Mouse (Mus musculus): ENCODE data around the gene Cops2. TPM values are rescaled to one million over a fixed set of nuclear protein-coding genes. Genes with fewer than 3 reads are reported as not detected.

Gene Cops2
- polyA plus RNA-seq (2012; rRNA removed; ENCODE audit: low replicate concordance) = 0.35 and 0.57 TPM in 2 replicates

DNA sequence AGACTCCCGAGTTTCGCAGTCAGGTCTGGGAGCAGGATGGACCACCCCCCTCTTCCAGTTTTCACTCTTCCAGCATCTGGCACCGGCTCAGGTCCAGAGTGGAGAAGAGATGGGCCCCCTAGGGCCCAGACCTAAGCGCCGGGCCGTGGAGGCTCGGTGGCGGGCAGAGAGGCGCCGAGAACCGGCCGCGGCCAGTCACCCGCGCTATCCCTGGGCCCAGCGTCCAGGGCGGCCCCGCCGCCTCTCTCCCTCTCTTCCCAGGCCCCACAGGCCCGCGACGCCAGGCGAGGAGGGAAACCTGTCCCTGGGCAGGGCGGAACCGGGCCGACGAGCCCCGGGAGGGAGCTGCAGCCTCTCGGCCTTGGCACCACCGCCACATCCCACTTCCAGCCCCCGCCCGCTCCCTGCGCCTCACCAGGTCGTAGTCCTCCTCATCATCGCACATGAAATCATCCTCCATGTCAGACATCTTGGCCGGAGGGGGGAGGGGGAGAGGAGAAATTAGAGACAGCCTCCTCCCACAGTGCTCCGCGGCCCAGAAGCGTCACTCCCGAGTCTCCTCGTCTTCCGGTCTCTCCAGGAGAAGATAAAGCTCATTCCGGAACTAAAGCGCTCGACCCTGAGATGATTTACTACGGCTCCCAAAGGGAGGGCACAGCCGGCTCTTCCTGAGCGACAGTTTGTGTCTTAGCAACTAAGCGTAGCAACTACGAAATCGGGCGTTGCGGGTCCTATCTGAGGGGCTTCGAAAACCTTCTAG lies at the start of gene Cops2, which contains the start of gene Galk2:
TSS of gene Cops2 (minus strand) at position 619 of the 760 bp plus-strand sequence.
TSS of gene Galk2 (plus strand) at position 589 of the 760 bp plus-strand sequence.

DNA sequence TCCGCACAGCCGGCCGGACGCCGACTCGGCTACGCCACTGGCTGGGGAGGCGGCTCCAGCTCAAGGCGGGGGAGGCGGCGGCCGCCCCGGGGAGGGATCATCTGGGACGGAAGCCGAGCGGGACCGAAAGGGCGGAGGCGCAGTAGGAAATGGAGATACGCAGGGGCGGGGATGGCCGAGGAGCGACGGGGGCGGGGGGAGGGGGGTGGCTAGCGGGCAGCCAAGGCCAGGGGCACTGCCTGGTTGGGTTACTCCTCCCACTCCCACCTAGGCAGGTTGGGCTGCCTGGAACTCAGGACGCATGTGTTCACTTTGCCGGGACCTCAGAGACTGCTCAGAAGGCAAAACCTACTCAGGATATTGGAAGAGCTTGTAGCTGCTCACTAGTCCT lies 76.2 kb downstream of the Cops2 start, which contains the start of gene Secisbp2l:
TSS of gene Secisbp2l (minus strand) at position 152 of the 391 bp plus-strand sequence.

Other genes starting within 250 kb of the Cops2 start
- 0.27 and 0.56 TPM in 2 replicates for gene Cep152, start 234.0 kb downstream of the Cops2 start, polyA plus RNA-seq (2012; rRNA removed; ENCODE audit: low replicate concordance)
- 4.9 and 8.1 TPM in 2 replicates for gene Eid1, start 186.0 kb downstream of the Cops2 start, polyA plus RNA-seq (2012; rRNA removed; ENCODE audit: low replicate concordance)
- gene Shc4, start 135.0 kb downstream of the Cops2 start, polyA plus RNA-seq (2012; rRNA removed; ENCODE audit: low replicate concordance) = 0.17 and 0.35 TPM in 2 replicates
- 6.2 and 6.4 TPM in 2 replicates for gene Secisbp2l, start 76.3 kb downstream of the Cops2 start, polyA plus RNA-seq (2012; rRNA removed; ENCODE audit: low replicate concordance)
- 7.8 and 8.2 TPM in 2 replicates for gene Galk2, start within 50 bp of the Cops2 start, polyA plus RNA-seq (2012; rRNA removed; ENCODE audit: low replicate concordance)
- 0.70 and 1.4 TPM in 2 replicates for gene Fgf7, start 175.5 kb upstream of the Cops2 start, polyA plus RNA-seq (2012; rRNA removed; ENCODE audit: low replicate concordance)

Data from duodenum, adult 2 months (tissue).